Mouse (Mus musculus): ENCODE data around the gene 1700001C19Rik.

DNA sequence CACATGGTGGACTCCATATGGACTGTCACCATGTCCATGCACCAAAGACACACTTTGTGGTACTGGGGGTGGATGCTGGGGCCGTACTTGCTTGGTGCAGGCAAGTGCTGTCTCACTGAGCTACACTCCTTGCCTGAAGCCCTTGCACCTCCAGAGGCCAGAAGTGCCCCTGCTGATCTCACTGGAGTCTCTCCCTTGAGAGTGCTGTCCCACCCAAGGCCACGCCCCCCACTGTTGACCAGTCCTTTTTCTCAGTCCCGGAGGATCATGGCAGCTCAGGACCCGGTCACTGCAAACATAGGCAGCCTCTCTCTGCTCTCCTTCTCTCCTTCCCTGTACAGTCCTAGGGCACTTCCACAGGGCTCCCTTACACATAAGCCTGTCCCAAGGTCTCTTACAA is 37.1 kb upstream of the 1700001C19Rik start:
- TF ChIP-seq CTCF (IDR thresholded peaks at IDR 0.05; ENCODE audit: extremely low read depth, insufficient read depth, insufficient read length, insufficient replicate concordance) (no peak), POLR2A (IDR thresholded peaks at IDR 0.05; ENCODE audit: low read depth, low read length) (no peak)

All from spleen, adult 2 months (tissue).